In the genomic region with DNA sequence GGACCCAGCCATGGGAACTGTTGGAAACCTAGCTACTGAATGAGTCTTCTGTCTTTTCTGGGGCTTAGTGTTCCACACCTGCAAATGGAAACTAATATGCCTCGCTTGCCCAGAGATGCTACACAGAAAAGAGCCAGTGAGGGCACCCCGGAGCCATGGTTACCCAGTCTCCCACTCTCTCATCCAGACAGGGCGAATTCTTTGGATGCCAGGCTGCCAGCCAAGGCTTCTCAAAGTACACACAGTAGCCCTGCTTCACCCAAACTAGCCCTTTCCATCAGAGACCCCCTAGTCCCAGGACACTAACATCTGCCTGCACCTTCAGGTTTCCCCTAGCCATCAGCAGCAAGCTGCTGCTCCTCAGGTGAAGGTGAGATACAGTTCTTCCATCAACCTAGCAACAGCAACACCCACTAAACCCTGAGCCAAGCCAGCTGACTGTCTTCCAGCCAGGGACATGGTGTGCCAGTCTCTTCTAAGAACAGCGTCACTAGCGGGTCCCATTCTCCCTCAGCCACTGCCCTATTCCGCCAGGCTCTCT, we compare ENCODE assay signal across 9 mouse cellular contexts. TPM values are rescaled to one million over a fixed set of nuclear protein-coding genes. Genes with fewer than 3 reads are reported as not detected.
DNase-seq lines count a peak whose midpoint lies in the region; ATAC-seq lines count a peak whose summit lies in the region.
"Had no signal": no experiment of that assay in that cellular context is flagged by ENCODE, and none has a peak within 500 bp of the region (broad histone marks: within the 10 kb centered on the region; RNA-seq: fewer than 3 reads in every experiment).

No protein-coding gene starts in this region.

- H3K4me1 ChIP-seq in kidney, embryonic 15.5 days = peaks cover 64% of the 10 kb centered on the region
- peaks cover 57% of the 10 kb centered on the region for H3K4me1 ChIP-seq in neural tube, embryonic 15.5 days

- H3K27ac ChIP-seq in kidney, embryonic 15.5 days = no peak overlapping the region
- H3K27ac ChIP-seq in neural tube, embryonic 15.5 days (replicated peaks) = peak overlapping the region; percentile 56

- no peak overlapping the region for H3K9ac ChIP-seq in kidney, embryonic 15.5 days
- H3K9ac ChIP-seq in neural tube, embryonic 15.5 days (replicated peaks) = 0 out of 2 replicates have a peak overlapping the region, but pooled peaks have one; percentile 7
- H3K9ac ChIP-seq: lung, embryonic 14.5 days had no signal

- no peak for ATAC-seq in kidney, embryonic 15.5 days (replicated peaks; ENCODE audit: low FRiP score)
- ATAC-seq in neural tube, embryonic 15.5 days (ENCODE audit: low FRiP score) = no peak

- peaks cover 32% of the 10 kb centered on the region for H3K27me3 ChIP-seq in kidney, embryonic 15.5 days
- H3K27me3 ChIP-seq in neural tube, embryonic 15.5 days (replicated peaks) = no peaks in the 10 kb centered on the region; the same call in 1 of the 2 replicates

- 91% methylated on average over 6 of the region's 6 CpGs for WGBS in kidney, embryonic 15.5 days
- 68% methylated on average over 6 of the region's 6 CpGs for WGBS in neural tube, embryonic 15.5 days

- no peaks in the 10 kb centered on the region for H3K36me3 ChIP-seq in kidney, embryonic 15.5 days
- no peaks in the 10 kb centered on the region for H3K36me3 ChIP-seq in neural tube, embryonic 15.5 days

- H3K4me3 ChIP-seq in kidney, embryonic 15.5 days (replicated peaks) = no peak overlapping the region
- H3K4me3 ChIP-seq in neural tube, embryonic 15.5 days (replicated peaks) = peak overlapping the region; percentile 59; the same call in 1 of the 2 replicates

- H3K4me2 ChIP-seq in kidney, embryonic 15.5 days = no peak overlapping the region
- peak overlapping the region; percentile 100 for H3K4me2 ChIP-seq in neural tube, embryonic 15.5 days
- H3K4me2 ChIP-seq: lung, embryonic 14.5 days had no signal

- no peaks in the 10 kb centered on the region for H3K9me3 ChIP-seq in kidney, embryonic 15.5 days (replicated peaks)
- H3K9me3 ChIP-seq in neural tube, embryonic 15.5 days (replicated peaks) = no peaks in the 10 kb centered on the region

- DNase-seq in kidney, adult 18-20 months = peak; percentile 57
- peak; percentile 41 to 71 for DNase-seq in frontal cortex, postnatal 10 days (ENCODE audit: low spot score in 2 of 2)
- DNase-seq in layer of hippocampus, postnatal 14 days (ENCODE audit: low spot score in 2 of 2) = peak; percentile 70 to 86
- no peak for DNase-seq in c-Kit-positive CD71-positive TER-119-positive erythroid progenitor cells, embryonic 14.5 days (ENCODE audit: low spot score)
- DNase-seq in thymus, postnatal 14 days = no peak
- no peak for DNase-seq in spleen, postnatal 10 days (ENCODE audit: low spot score in 2 of 2)
- DNase-seq: lung, embryonic 14.5 days had no signal

RNA-seq across cellular contexts. Expression of gene Mfsd2a, which starts 2.4 kb away (rescaled TPM):
- polyA plus RNA-seq in kidney, embryonic 15.5 days (2015; fragmentation: Nextera tagmentation; extraction: Ambion mirVana) = 3.3 and 4.0 TPM in 2 replicates
- total RNA-seq in layer of hippocampus, postnatal 14 days (2021) = 10 to 100 TPM; 71.2 to 86.1 TPM
- 23.3 and 29.3 TPM in 2 replicates for polyA plus RNA-seq in neural tube, embryonic 15.5 days (2015; fragmentation: Nextera tagmentation; extraction: Ambion mirVana)

RNA-seq across cellular contexts. Expression of gene Mycl, which starts 36.9 kb away (rescaled TPM):
- polyA plus RNA-seq in kidney, embryonic 15.5 days (2015; fragmentation: Nextera tagmentation; extraction: Ambion mirVana) = 7.8 and 8.1 TPM in 2 replicates
- total RNA-seq in layer of hippocampus, postnatal 14 days (2021) = 10 to 100 TPM; 41.7 to 47.2 TPM
- polyA plus RNA-seq in neural tube, embryonic 15.5 days (2015; fragmentation: Nextera tagmentation; extraction: Ambion mirVana) = 38.2 and 52.3 TPM in 2 replicates

RNA-seq across cellular contexts. Expression of gene Trit1, which starts 57.8 kb away (rescaled TPM):
- 17.8 and 18.7 TPM in 2 replicates for polyA plus RNA-seq in kidney, embryonic 15.5 days (2015; fragmentation: Nextera tagmentation; extraction: Ambion mirVana)
- 10 to 100 TPM; 25.2 to 27.6 TPM for total RNA-seq in layer of hippocampus, postnatal 14 days (2021)
- polyA plus RNA-seq in neural tube, embryonic 15.5 days (2015; fragmentation: Nextera tagmentation; extraction: Ambion mirVana) = 21.0 and 21.9 TPM in 2 replicates

Comparison
In these comparisons a context has a peak if more than half of its experiments do, and no peak if none do; other contexts are left out.
1. DNase-seq: peak in kidney, adult 18-20 months (single experiment), frontal cortex, postnatal 10 days (2 of 2) and layer of hippocampus, postnatal 14 days (2 of 2); none in c-Kit-positive CD71-positive TER-119-positive erythroid progenitor cells, embryonic 14.5 days (single experiment), thymus, postnatal 14 days (single experiment) and spleen, postnatal 10 days (0 of 2).